Mouse (Mus musculus) embryonic fibroblast, embryonic 13.5 days (primary cell): ENCODE measurements around the gene Uncx.

Experiments used
- CTCF ChIP-seq: IDR thresholded peaks from 2 replicates; pipeline ENCODE4 v1.5.1; 2011; ENCODE audit warnings: mild to moderate bottlenecking, control low read depth, low read length, moderate library complexity, borderline replicate concordance; ENCODE audit not compliant: insufficient read depth
- POLR2A ChIP-seq: IDR thresholded peaks from 2 replicates; pipeline ENCODE4 v1.6.1; 2011; ENCODE audit warnings: low read depth, mild to moderate bottlenecking, control low read depth, low read length, moderate library complexity

- TF ChIP-seq CTCF, result no peak
- TF ChIP-seq POLR2A, result no peak
Measured at GRCm38 (mm10) chr5:139506207-139506606, 37.1 kb upstream of the Uncx start.
